Mouse (Mus musculus) frontal cortex, postnatal 10 days (tissue): ENCODE measurements around the gene Cfi.

Experiments used
- DNase-seq, 2 experiments: peaks; one replicate each; pipeline ENCODE4 v3.0.0; 2022; ENCODE audit warnings: low spot score in 2 of 2, mixed read lengths in 1 of 2

The Cfi gene

DNA sequence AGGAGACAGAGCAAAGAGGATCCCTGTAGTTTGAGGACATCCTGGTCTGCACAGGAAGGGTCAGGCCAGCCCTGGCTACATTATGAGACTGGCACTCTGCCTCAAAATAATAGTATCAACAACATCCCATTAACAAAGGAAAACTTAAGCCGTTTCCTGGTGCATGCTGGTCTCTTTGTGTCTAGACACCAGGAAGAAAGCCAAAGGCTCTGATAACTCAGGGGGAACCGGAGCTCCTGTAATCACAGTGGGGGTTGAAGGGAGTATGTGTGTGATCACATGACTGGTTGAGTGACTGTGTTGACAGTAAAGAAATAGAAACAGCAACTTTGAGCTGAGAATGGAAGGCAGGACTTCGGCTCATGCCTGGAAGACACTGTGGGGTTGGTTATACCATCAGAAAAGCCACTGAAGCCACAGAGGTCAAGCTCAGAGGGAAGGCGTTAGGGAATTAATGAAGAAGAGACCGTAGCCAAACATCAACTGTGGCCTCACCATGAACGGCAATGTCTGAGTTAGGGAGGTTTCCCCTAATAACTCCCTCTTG lies at the start of gene Cfi:
TSS of gene Cfi (plus strand) at position 497 of the 547 bp plus-strand sequence.
- no peak for DNase-seq

DNA sequence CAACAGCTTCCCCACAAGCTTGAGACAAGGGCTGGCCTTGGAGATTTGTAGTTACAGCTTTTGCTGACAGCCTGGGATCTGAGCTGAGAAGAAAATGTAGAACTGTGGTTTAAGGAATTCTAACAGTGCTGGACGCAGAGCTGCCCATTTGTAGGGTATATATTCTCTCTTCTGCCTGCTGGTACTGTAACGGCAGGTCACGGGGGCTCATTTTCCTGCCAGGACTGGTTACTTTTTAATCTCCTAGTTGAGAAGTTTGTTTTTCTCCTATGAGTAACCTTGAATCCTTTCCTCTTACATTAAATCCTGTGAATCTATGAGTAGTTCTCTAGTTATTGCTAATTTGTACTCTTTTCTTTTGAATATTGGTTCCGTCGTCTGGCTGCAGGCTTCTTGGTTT lies 41.9 kb upstream of the Cfi start:
- no peak for DNase-seq

DNA sequence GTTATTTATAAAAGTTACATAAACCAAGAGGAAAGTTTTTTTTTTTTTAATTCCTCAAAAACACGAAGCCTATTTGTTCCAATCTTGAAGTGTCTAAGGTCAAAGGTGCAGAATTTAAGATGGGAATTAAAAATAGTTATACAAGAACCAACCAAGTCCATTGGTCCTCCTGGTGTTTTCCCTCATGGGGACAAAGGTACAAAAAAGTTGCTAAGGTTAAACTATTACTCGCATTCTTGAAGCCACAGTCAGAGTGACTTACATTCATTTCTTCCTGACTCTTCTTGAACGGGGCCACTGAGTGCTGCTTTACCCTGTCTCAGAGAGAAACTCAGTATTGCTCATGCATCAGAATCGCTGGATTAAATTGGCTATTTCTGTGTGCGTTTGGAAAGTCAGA lies 38.3 kb upstream of the Cfi start:
- DNase-seq = no peak

- DNase-seq = no peak
Measured at GRCm38 (mm10) chr3:129798551-129798950, 37.1 kb upstream of the Cfi start.

DNA sequence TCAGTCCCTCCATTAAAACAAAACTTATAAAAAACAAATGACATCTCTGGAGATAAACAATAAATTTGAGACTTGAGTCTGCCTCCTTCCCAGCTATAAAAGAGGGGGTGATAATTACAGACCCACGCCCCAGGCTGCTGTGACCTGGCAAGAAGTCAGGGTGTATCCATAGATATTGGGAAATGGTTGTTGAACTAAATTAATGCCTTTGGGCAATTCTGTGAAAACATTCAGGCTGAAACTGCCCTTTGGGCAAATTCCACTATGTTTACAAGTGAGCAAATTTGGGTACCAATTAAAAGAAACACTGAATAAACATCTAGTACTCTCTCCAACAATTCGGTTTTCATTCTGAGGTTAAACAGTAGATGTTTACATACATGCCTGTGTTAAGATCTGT lies 36.7 kb upstream of the Cfi start:
- DNase-seq = no peak

GRCm38 (mm10) chr3:129803765-129804164 lies 31.9 kb upstream of the Cfi start, which contains the start of gene Lrit3:
Gene Lrit3 (minus strand): TSS chr3:129804030.
- DNase-seq = no peak

- DNase-seq = no peak
Measured at GRCm38 (mm10) chr3:129820847-129821246, 14.8 kb upstream of the Cfi start.

GRCm38 (mm10) chr3:129821736-129822135 lies 13.9 kb upstream of the Cfi start:
- DNase-seq = no peak

DNA sequence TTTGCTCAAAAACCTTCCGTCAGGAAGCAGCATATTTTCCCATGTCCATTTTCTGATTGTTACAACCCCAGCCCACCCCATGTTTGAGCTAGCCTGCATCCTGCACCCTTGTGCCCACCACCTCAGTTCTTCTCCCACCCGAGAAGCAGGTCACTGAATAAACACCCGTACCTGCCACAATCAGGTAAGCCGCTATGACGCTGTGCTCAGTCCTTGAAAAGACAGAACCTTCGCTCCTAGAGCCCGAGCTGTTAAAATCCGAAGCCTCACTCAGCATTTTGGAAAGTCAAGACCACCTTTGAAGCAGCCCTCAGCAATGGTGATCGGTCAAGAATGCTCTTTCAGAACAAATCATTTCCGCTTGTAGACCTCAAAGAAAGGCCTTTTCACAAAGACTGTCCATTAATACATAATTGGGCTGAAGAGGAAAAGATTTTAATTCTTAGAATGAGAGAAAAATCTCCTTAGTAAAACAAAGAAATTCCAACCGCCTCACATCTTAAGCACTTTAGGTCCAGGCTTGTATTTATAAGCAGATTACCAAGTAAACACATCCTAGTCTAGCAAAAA lies 13.4 kb upstream of the Cfi start, which contains the start of gene Rrh:
TSS of gene Rrh (minus strand) at position 382 of the 570 bp plus-strand sequence.
- DNase-seq = no peak

GRCm38 (mm10) chr3:129823293-129823692 lies 12.4 kb upstream of the Cfi start:
- no peak for DNase-seq

DNA sequence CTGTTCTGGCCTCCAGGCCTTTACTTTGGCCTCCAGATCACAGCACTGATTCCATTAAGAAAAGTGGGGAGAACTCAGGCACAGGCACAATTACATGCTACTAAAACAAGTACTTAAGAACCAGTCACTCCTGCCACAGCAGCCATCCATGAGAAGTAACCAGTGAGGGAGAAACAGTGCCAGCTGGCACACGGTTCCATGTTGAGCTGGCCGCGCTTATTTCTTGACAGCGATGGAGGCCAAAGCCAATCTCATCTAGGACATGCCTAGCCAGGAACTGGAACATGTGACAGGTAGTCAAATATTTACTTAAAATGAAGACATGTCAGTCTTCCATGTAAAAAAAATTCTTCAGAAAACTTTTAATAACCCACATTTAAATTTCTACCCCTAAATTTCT lies 11.5 kb upstream of the Cfi start:
- DNase-seq = no peak

- DNase-seq = no peak
Measured at GRCm38 (mm10) chr3:129824891-129825290, 10.8 kb upstream of the Cfi start.

DNA sequence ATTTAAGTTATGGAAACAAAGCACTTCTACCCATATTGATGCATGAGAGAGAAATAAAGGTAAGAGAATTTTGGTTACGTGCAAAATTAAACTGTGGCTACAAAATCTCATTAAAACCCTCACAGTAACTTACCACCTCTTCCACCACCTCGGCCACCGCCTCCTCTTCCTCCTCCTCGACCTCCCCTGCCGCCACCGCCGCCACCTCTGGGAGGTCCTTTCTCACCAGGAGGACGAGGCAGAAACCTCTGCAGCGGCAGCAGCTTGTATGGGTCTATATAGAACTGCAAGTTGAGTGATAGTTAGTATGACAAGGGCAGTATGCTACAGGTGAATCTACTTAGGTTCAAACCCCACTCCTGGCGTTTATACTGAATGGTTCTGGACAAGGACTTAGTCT lies 9.0 kb upstream of the Cfi start:
- no peak for DNase-seq

DNA sequence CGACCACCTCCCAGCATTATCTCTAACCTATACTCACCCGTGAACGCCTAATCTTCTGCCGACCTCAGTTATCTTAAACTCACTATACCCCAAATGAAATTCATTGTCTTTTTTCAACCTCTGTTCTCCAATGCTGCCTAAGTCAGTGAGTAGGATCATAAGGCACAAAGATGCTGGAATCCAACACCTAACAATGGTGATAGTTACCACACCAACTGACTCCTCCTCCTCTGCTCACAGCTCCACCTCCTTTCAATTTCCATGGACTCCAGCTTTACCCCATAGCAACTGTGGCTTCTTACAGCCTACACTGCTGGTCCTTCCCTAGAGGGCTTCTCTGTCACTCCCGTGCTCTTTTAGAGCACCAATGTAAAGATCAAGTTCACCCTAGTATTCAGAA lies 8.0 kb upstream of the Cfi start:
- no peak for DNase-seq

GRCm38 (mm10) chr3:129830626-129831025 lies 5.1 kb upstream of the Cfi start:
- DNase-seq = no peak

- peak; percentile 92 to 94 for DNase-seq
Measured at GRCm38 (mm10) chr3:129831035-129831568, 4.6 kb upstream of the Cfi start, which contains the start of gene Gar1. Gene Gar1 (minus strand): TSS chr3:129831396.

DNA sequence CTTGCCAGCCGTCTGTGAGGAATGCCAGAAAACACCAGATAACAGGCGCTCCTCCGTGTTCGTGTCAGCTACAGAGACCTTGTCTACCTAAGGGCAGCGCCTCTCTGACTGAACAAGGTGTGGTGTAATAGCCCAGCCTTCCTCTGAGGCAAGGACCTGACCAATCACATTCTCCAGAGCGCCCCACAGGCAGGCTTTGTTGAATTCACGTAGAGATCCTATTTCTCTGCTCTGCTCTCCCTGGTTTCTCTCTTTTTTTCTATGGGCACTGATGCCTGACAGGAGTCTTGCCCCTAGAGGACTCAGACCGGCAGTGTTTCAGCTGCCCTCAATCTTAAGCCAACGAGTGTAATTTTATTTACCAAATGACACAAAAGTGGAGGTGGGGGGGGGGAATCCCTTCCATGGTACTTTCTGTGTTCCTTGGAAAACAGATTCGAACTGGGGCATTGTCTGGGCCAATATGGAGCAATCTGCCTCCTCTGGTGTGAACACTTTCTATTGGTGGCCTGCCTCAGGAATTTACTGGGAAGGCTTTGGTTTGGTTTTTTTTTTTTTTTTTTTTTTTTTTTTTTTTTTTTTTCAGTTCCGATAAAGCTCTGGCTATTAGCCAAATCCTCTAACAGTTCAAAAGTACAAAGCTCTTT lies 490 bp downstream of the Cfi start:
- DNase-seq = no peak

DNA sequence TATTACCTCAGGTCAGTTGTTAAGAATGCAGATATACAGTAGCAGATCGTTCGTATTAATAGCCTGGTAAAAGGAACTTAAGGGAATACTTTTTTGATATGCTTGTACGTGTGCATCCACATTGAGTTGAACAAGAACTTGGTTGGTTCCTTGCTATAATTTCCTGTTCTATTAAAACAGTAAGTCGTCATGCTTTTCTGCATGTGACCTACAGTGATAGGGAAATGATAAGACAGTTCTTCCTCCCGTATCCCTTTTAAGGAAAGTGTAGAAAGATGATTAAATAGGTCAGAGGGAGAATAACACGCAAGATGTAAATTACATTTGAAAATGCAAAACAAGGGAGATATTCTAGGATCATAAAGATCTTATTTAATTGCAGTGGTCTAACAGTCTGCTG lies 1.3 kb downstream of the Cfi start:
- no peak for DNase-seq

DNA sequence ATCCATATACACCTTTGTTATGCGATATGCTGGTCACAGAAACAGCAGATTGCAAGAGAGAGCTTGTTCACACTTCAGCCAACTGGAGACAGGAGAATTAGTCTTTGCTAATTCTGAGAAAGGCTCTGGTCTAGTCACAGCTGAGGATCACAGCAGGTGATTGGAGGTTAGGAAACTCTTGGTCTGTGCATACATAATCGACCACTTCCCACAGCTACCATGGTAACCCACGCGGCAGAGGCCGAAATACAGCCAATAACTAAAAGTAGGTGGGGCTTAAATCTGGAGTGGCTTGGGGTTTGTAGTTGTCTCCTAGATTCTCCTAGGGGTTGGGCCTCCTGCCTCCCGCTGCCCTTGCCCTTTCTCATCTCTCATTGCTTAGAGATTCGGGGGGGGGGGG lies 2.3 kb downstream of the Cfi start:
- no peak for DNase-seq

DNA sequence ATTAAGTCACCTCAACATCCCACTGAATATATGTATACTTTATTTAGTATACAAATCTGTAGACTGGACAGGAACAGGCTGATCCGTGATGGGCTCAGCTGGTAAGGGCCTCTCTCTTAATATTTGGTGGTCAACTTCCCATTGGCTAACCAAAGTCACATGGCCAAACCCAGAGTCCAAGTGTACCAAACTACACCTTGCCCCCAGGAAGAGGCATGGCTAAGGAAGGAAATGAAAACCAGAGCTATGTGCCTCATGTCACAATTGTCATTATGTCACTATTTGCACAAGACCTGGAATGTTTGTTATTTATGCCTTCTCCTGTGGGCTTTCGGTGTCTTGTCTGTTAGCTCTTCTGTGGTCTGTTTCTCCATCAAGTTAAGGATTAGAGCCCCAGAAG lies 10.2 kb downstream of the Cfi start:
- DNase-seq = no peak

DNA sequence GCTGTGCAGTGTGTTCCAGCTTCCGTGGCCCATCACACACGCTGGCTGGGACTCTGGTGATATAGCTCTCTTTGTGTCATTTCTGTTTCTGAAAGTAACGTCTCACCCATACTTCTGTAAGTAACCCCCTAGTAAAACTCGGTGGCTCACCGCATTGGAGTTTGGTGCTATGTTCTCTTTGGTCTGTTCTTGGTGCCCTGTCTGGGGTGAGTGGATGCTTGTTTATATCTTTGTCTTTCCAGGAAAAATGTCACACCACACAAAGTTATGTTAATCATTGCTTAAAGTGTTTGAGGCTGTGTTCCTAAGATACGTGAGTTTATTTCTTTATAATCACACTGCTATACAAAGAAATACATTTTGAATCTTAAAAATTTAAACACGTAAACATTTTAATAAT lies 11.2 kb downstream of the Cfi start:
- no peak for DNase-seq

GRCm38 (mm10) chr3:129862592-129862991 lies 26.9 kb downstream of the Cfi start:
- DNase-seq = no peak

DNA sequence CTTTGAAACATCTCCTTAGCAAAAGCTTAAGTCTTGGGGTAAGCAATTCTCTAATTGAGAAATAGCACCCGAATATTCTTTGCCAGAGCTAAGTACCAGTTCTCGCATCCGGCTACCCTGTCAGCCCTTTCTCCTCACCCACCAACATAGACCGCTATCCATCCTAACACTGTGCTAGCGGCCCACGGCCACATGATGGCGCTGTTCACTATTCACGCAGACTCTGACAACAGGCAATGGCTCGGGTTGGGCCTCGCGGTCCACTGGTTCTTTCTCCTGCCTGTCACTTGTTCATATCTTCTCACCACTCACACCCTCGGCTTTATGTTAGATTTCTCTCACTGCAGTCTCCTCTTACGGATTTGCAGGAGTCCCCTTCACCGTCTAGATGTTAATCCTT lies 28.0 kb downstream of the Cfi start:
- peak in 1 of 2 experiments; percentile 13 for DNase-seq
